Mouse (Mus musculus) MEL (cell line): ENCODE data around the gene Wdr41.

Experiments used
- CTCF ChIP-seq, 3 experiments: IDR thresholded peaks in 2 of 3; conservative IDR thresholded peaks in 1 of 3; 2 replicates each; pipeline ENCODE4 v1.5.1; 2011 to 2012; ENCODE audit warnings: low read length in 3 of 3, low read depth in 2 of 3, mild to moderate bottlenecking in 2 of 3, improper control_type of control experiment in 1 of 3, inconsistent platforms in 1 of 3, mixed read lengths in 1 of 3, moderate library complexity in 1 of 3; ENCODE audit not compliant: control insufficient read depth in 1 of 3, insufficient read depth in 1 of 3, poor library complexity in 1 of 3, severe bottlenecking in 1 of 3
- POLR2A ChIP-seq, 2 experiments: IDR thresholded peaks; 2 replicates each; pipeline ENCODE4 v1.6.1; 2011 to 2012; ENCODE audit warnings: low read length in 2 of 2, mild to moderate bottlenecking in 2 of 2, control low read depth in 1 of 2, improper control_type of control experiment in 1 of 2, low read depth in 1 of 2, moderate library complexity in 1 of 2; ENCODE audit not compliant: control insufficient read depth in 1 of 2, insufficient read depth in 1 of 2, poor library complexity in 1 of 2
- POLR2AphosphoS2 ChIP-seq: IDR thresholded peaks from 2 replicates; pipeline ENCODE4 v1.6.1; 2011; ENCODE audit warnings: low read length, improper control_type of control experiment
- SIN3A ChIP-seq: IDR thresholded peaks from 2 replicates; pipeline ENCODE4 v1.6.1; 2012; ENCODE audit warnings: low read length, improper control_type of control experiment, inconsistent platforms

- TF ChIP-seq POLR2A (IDR thresholded peaks at IDR 0.05; ENCODE audit: control insufficient read depth in 1 of 2, insufficient read depth in 1 of 2, low read depth in 1 of 2, low read length in 2 of 2, poor library complexity in 1 of 2) (no peak), CTCF (IDR thresholded peaks at IDR 0.05 in 2 of 3, conservative IDR thresholded peaks at IDR 0.05 in 1 of 3; ENCODE audit: control insufficient read depth in 1 of 3, insufficient read depth in 1 of 3, low read depth in 2 of 3, low read length in 3 of 3, poor library complexity in 1 of 3, severe bottlenecking in 1 of 3) (no peak), SIN3A (no peak), POLR2AphosphoS2 (no peak)
Observed at GRCm38 (mm10) chr13:94979081-94979480, 2.9 kb downstream of the Wdr41 start.
